Mouse (Mus musculus): ENCODE measurements at regions not wholly inside any gene's neighbourhood (a gene's known extent, or its start where the extent isn't known, plus 50 kb on each side); places are given as distances from the start of the nearest gene placed in this dataset.

DNA sequence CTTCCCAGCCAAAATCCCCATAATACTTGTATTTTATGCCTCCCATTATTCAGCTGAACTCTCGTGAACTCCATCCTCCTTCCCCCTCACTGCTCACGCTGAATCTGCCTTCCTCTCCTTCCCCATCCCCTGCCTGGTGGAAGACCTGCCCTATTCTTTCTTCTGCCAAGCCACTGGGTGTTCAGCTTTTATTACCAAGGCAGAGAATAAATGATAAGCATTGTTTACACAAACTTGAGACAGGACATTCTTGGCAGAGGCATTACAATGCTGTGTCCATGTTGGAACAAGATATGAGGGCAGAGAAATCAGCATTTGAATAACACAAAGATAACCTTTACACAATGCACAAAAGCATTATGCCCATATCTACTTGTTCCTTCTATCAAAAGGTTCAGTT, 80.2 kb downstream of the Dhrs2 start:
- no peaks in the 10 kb centered on the region for H3K27me3 ChIP-seq
- H3K27ac ChIP-seq = no peak overlapping the region
- H3K9me3 ChIP-seq = no peaks in the 10 kb centered on the region
- H3K4me1 ChIP-seq = no peaks in the 10 kb centered on the region
- WGBS = 52% methylated on average over 2 of the region's 2 CpGs
- H3K9ac ChIP-seq = no peak overlapping the region
- ATAC-seq (ENCODE audit: insufficient number of reproducible peaks, insufficient read depth, low FRiP score, low TSS enrichment) = no peak
- no peak overlapping the region for H3K4me2 ChIP-seq (replicated peaks)
- no peak overlapping the region for H3K4me3 ChIP-seq
- H3K36me3 ChIP-seq = no peaks in the 10 kb centered on the region

DNA sequence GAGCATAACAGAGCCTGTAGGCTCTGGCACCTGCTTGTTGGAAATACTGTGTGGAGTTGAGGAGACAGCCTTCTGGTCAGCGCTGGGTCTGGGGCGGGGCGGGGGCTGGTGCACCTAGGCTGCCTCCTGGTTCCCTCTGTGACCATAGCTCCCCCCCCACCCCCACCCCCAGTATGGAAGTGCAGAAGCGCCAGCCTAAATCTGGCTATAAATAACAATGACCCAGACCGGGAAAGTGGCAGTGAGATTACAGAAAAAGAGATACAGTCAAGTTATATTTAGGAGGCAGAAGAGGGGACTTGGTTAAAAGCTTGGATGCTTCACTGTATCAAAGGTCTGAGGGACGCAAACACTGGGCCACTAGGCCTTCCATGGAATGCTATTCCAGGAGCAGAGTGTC, 91.8 kb downstream of the Dhrs2 start:
- no peak for ATAC-seq (ENCODE audit: insufficient number of reproducible peaks, insufficient read depth, low FRiP score, low TSS enrichment)
- Histone ChIP-seq H3K9ac (no peak overlapping the region), H3K4me2 (replicated peaks) (no peak overlapping the region), H3K4me3 (no peak overlapping the region), H3K36me3 (no peaks in the 10 kb centered on the region), H3K9me3 (no peaks in the 10 kb centered on the region), H3K4me1 (no peaks in the 10 kb centered on the region), H3K27me3 (no peaks in the 10 kb centered on the region), H3K27ac (no peak overlapping the region)
- 75% methylated on average over 6 of the region's 6 CpGs for WGBS

DNA sequence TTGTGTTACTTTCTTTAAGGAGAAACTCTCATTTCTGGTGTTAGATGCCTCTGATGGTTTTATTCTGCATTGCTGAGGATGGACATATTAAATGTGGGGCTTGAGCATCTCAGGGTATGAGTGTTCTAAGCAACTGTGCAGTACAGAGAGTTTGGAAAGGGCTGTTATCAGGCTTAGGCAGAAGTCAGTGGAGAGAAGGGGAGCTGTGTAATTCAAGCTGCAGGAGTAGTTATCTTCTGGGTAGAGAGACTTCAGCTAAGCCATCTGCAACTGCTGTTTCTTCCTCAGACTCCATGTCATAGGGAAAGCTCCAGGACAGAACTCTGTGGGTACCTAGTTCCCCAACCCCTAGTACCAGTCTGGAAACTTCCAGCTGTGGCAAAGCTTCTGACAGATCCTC, 102.1 kb downstream of the Dhrs2 start:
- Histone ChIP-seq H3K4me3 (no peak overlapping the region), H3K36me3 (no peaks in the 10 kb centered on the region), H3K4me1 (no peaks in the 10 kb centered on the region), H3K9me3 (no peaks in the 10 kb centered on the region), H3K4me2 (replicated peaks) (no peak overlapping the region), H3K27me3 (no peaks in the 10 kb centered on the region), H3K27ac (no peak overlapping the region), H3K9ac (no peak overlapping the region)
- ATAC-seq (ENCODE audit: insufficient number of reproducible peaks, insufficient read depth, low FRiP score, low TSS enrichment) = no peak

DNA sequence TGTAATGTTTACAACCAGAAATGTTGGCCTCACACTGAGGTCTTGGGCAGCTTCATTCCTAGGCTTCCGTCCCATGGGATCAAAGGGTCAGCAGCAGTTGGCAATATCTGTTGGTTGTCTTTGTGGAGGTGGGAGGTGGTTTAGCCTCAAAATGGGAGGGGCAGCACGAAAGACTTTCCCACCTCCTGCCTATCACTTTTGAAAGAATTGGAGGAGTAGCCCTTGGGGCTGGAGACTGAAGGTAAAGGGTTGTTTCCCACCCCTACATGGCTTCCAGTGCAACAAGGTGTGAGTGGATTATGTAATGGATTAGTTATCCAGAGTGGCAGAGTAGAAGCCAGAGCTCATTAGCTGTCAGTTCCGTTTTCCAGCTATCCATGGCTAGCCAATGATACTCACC, 102.5 kb downstream of the Dhrs2 start:
- no peak overlapping the region for H3K4me3 ChIP-seq
- no peaks in the 10 kb centered on the region for H3K27me3 ChIP-seq
- ATAC-seq (ENCODE audit: insufficient number of reproducible peaks, insufficient read depth, low FRiP score, low TSS enrichment) = no peak
- no peak overlapping the region for H3K9ac ChIP-seq
- H3K4me2 ChIP-seq (replicated peaks) = no peak overlapping the region
- no peaks in the 10 kb centered on the region for H3K9me3 ChIP-seq
- no peaks in the 10 kb centered on the region for H3K4me1 ChIP-seq
- WGBS = 65% methylated on average over 3 of the region's 3 CpGs
- H3K36me3 ChIP-seq = no peaks in the 10 kb centered on the region
- no peak overlapping the region for H3K27ac ChIP-seq

GRCm38 (mm10) chr14:55333812-55334211, 112.0 kb downstream of the Dhrs2 start:
- 40% methylated on average over 3 of the region's 3 CpGs for WGBS
- H3K9me3 ChIP-seq = no peaks in the 10 kb centered on the region
- no peaks in the 10 kb centered on the region for H3K27me3 ChIP-seq
- no peak for ATAC-seq (ENCODE audit: insufficient number of reproducible peaks, insufficient read depth, low FRiP score, low TSS enrichment)
- H3K4me2 ChIP-seq (replicated peaks) = no peak overlapping the region
- H3K27ac ChIP-seq = no peak overlapping the region
- H3K9ac ChIP-seq = no peak overlapping the region
- no peaks in the 10 kb centered on the region for H3K4me1 ChIP-seq
- no peak overlapping the region for H3K4me3 ChIP-seq
- H3K36me3 ChIP-seq = no peaks in the 10 kb centered on the region

DNA sequence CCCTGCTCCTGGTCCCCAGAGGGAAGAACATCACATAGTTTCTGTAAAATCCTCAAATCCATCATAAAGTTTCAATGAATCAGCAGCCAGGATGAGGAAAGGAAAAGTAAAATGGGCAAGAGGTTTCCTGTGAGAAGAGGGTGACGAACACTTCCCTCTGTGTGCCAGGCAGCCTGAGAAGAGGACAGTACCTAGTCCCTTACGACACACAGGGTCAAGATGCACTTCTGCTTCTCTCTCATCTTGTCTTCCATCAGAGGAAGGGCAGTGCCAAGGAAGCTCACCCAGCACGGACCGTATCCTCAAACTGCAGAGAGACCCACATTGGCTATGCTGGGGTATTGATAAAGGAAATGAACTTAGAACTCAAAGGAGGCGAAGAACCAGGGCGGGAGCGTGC, 112.5 kb downstream of the Dhrs2 start:
- 85% methylated on average over 7 of the region's 7 CpGs for WGBS
- no peak overlapping the region for H3K4me3 ChIP-seq
- H3K9me3 ChIP-seq = no peaks in the 10 kb centered on the region
- no peak overlapping the region for H3K9ac ChIP-seq
- H3K27ac ChIP-seq = no peak overlapping the region
- H3K4me2 ChIP-seq (replicated peaks) = no peak overlapping the region
- ATAC-seq (ENCODE audit: insufficient number of reproducible peaks, insufficient read depth, low FRiP score, low TSS enrichment) = no peak
- no peaks in the 10 kb centered on the region for H3K36me3 ChIP-seq
- H3K27me3 ChIP-seq = no peaks in the 10 kb centered on the region
- no peaks in the 10 kb centered on the region for H3K4me1 ChIP-seq

DNA sequence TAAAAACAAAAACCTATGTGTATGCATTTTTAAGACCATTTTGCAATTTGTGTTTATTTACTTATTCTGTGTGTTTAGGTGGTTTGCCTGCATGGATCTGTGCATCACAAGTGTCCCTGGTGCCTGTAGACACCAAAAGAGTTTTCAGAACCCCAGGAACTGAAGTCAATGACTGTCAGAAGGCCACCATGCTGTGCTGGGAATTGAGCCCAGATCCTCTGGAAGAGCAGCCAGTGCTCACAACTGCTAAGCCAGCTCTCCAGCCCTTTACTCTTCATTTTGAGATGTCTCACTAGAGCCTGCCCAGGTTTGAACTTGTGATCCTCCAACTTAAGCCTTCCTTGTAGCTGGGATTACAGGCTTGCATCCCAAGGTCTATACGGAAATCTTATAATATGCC, 113.8 kb downstream of the Dhrs2 start:
- Histone ChIP-seq H3K27me3 (no peaks in the 10 kb centered on the region), H3K9me3 (no peaks in the 10 kb centered on the region), H3K4me1 (no peaks in the 10 kb centered on the region), H3K4me2 (replicated peaks) (no peak overlapping the region), H3K36me3 (no peaks in the 10 kb centered on the region), H3K27ac (no peak overlapping the region), H3K9ac (no peak overlapping the region), H3K4me3 (no peak overlapping the region)
- no peak for ATAC-seq (ENCODE audit: insufficient number of reproducible peaks, insufficient read depth, low FRiP score, low TSS enrichment)
- WGBS = 87% methylated on average over 1 of the region's 1 CpGs

DNA sequence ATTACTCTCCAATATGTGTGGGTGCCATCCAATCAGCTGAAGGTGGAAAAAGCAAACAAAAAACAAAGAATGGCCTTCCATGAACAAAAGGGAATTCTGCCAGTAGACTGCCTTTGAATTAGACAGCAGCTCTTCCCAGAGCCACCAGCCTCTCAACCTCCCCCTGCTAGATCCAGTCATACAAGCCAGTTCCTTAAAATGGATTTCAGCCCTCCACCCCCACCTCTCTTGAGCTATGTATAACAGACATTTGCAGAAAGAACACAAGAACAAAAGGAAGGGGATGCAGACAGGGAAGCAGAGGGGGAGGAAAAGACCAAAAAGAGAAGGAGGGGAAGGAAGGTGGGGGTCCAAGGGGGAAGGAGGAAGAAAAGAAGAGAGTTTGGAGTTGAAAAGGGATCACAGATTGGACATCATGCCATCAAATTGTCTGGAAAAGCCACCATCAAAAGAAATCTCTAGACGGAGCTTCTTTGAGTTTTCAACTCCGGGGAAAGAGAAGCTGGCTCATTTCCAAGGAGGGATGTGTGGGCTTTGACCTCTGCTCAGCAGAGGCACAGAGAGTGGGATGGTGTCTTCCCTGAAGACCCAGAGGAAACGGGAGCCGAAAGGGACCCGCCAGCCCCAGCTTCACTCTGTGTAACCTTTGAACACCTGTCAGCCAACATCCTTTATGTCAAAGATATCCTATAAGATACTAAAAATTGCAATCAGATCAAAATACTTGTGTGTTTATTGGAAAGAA, 114.8 kb downstream of the Dhrs2 start:
- Histone ChIP-seq H3K4me3 (no peak overlapping the region), H3K9me3 (no peaks in the 10 kb centered on the region), H3K9ac (no peak overlapping the region), H3K27ac (no peak overlapping the region), H3K27me3 (no peaks in the 10 kb centered on the region), H3K4me1 (no peaks in the 10 kb centered on the region), H3K4me2 (replicated peaks) (no peak overlapping the region), H3K36me3 (no peaks in the 10 kb centered on the region)
- ATAC-seq (ENCODE audit: insufficient number of reproducible peaks, insufficient read depth, low FRiP score, low TSS enrichment) = no peak
- 47% methylated on average over 5 of the region's 5 CpGs for WGBS

GRCm38 (mm10) chr14:55338010-55338409, 116.2 kb downstream of the Dhrs2 start:
- H3K27ac ChIP-seq = 0 out of 2 replicates have a peak overlapping the region, but pooled peaks have one; percentile 36
- ATAC-seq (ENCODE audit: insufficient number of reproducible peaks, insufficient read depth, low FRiP score, low TSS enrichment) = no peak
- 84% methylated on average over 9 of the region's 9 CpGs for WGBS
- H3K4me1 ChIP-seq = no peaks in the 10 kb centered on the region
- no peak overlapping the region for H3K4me3 ChIP-seq
- H3K36me3 ChIP-seq = no peaks in the 10 kb centered on the region
- no peak overlapping the region for H3K9ac ChIP-seq
- H3K27me3 ChIP-seq = no peaks in the 10 kb centered on the region
- no peak overlapping the region for H3K4me2 ChIP-seq (replicated peaks)
- H3K9me3 ChIP-seq = no peaks in the 10 kb centered on the region

GRCm38 (mm10) chr14:55338500-55338899, 116.7 kb downstream of the Dhrs2 start:
- WGBS = 52% methylated on average over 7 of the region's 7 CpGs
- Histone ChIP-seq H3K4me3 (no peak overlapping the region), H3K9ac (no peak overlapping the region), H3K36me3 (no peaks in the 10 kb centered on the region), H3K4me2 (replicated peaks) (no peak overlapping the region), H3K27ac (0 out of 2 replicates have a peak overlapping the region, but pooled peaks have one; percentile 36), H3K27me3 (no peaks in the 10 kb centered on the region), H3K4me1 (no peaks in the 10 kb centered on the region), H3K9me3 (no peaks in the 10 kb centered on the region)
- ATAC-seq (ENCODE audit: insufficient number of reproducible peaks, insufficient read depth, low FRiP score, low TSS enrichment) = no peak

- Histone ChIP-seq H3K27me3 (no peaks in the 10 kb centered on the region), H3K4me1 (no peaks in the 10 kb centered on the region), H3K36me3 (no peaks in the 10 kb centered on the region), H3K9ac (no peak overlapping the region), H3K4me2 (replicated peaks) (no peak overlapping the region), H3K9me3 (no peaks in the 10 kb centered on the region), H3K27ac (no peak overlapping the region), H3K4me3 (no peak overlapping the region)
- WGBS = 60% methylated on average over 9 of the region's 9 CpGs
- no peak for ATAC-seq (ENCODE audit: insufficient number of reproducible peaks, insufficient read depth, low FRiP score, low TSS enrichment)
Measured at GRCm38 (mm10) chr14:55339036-55339614, 117.3 kb downstream of the Dhrs2 start.

DNA sequence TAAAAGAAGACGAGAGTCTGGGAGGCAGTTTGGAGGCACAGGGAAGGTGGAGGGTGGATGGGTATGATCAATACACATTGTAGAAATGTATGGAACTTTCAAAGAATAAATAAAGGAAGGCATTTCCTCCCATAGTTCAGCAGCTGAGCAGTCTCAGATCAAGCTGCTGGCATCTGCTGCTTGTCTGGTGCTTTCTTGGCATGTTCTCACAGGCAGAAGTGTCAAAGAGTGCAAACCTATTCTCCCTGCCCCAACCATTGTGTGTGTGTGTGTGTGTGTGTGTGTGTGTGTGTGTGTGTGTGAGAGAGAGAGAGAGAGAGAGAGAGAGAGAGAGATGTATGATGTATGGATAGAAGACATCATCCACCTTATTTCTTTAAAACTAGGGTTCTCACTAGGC, 121.5 kb downstream of the Dhrs2 start:
- no peaks in the 10 kb centered on the region for H3K4me1 ChIP-seq
- no peaks in the 10 kb centered on the region for H3K36me3 ChIP-seq
- WGBS = 52% methylated on average over 1 of the region's 1 CpGs
- H3K9ac ChIP-seq = no peak overlapping the region
- no peaks in the 10 kb centered on the region for H3K27me3 ChIP-seq
- H3K27ac ChIP-seq = no peak overlapping the region
- H3K4me3 ChIP-seq = no peak overlapping the region
- no peaks in the 10 kb centered on the region for H3K9me3 ChIP-seq
- H3K4me2 ChIP-seq (replicated peaks) = no peak overlapping the region
- no peak for ATAC-seq (ENCODE audit: insufficient number of reproducible peaks, insufficient read depth, low FRiP score, low TSS enrichment)
